Mouse (Mus musculus) neural tube, embryonic 12.5 days (tissue): Measurements from ENCODE around the gene S1pr4. TPM values are rescaled to one million over a fixed set of nuclear protein-coding genes. Genes with fewer than 3 reads are reported as not detected.

Source experiments
- ATAC-seq: fragments of 200-750 bp; cut with Nextera tagmentation; 2 replicates; pipeline ENCODE4 v1.8.0; 2017; ENCODE audit warnings: low read depth, mild to moderate bottlenecking, moderate TSS enrichment, moderate library complexity; ENCODE audit not compliant: low FRiP score
- H3K27ac ChIP-seq: fragments of 300-500 bp; sonication (generic); 2 replicates; pipeline ENCODE4 v1.5.1; 2016
- H3K27me3 ChIP-seq: fragments of 300-500 bp; sonication (generic); replicated peaks from 2 replicates; pipeline ENCODE4 v1.6.1; 2016; ENCODE audit warnings: mild to moderate bottlenecking
- H3K36me3 ChIP-seq: fragments of 300-500 bp; sonication (generic); 2 replicates; pipeline ENCODE4 v1.6.1; 2016; ENCODE audit warnings: mild to moderate bottlenecking
- H3K4me1 ChIP-seq: fragments of 300-500 bp; sonication (generic); 2 replicates; pipeline ENCODE4 v1.6.1; 2016
- H3K4me2 ChIP-seq: fragments of 300-500 bp; sonication (generic); replicated peaks from 2 replicates; pipeline ENCODE4 v1.6.1; 2016; ENCODE audit warnings: mild to moderate bottlenecking
- H3K4me3 ChIP-seq: fragments of 300-500 bp; sonication (generic); 2 replicates; pipeline ENCODE4 v1.5.1; 2016
- H3K9ac ChIP-seq: fragments of 300-500 bp; sonication (generic); 2 replicates; pipeline ENCODE4 v1.6.1; 2016; ENCODE audit warnings: mild to moderate bottlenecking
- H3K9me3 ChIP-seq: fragments of 300-500 bp; sonication (generic); 2 replicates; pipeline ENCODE4 v1.6.1; 2016; ENCODE audit warnings: mild to moderate bottlenecking
- WGBS: fragments of 180-500 bp; shearing (Covaris S2); methylation state at CpG from one replicate; pipeline ENCODE4 v1.1.7; 2016; 5-methylcytosine and 5-hydroxymethylcytosine counted together
- polyA plus RNA-seq: library from polyadenylated mRNA; unstranded; fragments of >200 nt; fragmentation: Nextera tagmentation; extraction: Ambion mirVana; gene quantifications from 2 replicates; pipeline ENCODE4 v1.2.1, GENCODE M21; 2016

The S1pr4 gene
- polyA plus RNA-seq, 1 experiment from 2014 or later, result 0.51 TPM

DNA sequence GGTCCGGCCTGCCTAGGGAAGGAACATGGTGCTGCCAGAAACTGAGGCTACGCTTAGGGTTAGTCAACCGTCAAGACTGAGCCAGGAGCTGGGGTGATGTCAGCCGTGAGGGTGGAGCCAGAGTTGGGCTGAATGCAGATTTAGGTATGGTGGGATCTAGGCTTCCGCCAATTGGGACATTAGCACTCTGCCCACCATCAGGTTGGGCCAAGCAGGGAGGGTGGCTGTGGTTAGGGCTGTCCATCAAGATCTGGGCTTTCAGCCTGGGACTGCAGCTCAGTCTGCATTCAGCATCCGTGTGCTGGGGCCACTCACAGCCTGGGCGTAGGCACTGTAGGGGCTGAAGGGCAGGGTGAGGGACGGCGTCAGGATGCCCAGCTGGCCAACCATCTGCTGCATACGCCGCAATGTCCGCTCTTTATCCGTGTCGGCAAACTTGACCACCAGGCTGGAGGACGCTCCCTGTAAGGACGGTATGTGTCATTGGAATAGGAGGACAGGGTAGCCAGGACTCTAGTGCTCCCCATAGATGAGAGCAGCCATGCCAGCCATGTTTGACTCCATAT lies 32.2 kb downstream of the S1pr4 start:
- no peaks in the 10 kb centered on the region for H3K9me3 ChIP-seq
- ATAC-seq, result no peak
- H3K4me2 ChIP-seq, result no peak overlapping the region
- H3K36me3 ChIP-seq, result peaks cover 17% of the 10 kb centered on the region; the same call in 1 of the 2 replicates
- no peak overlapping the region for H3K27ac ChIP-seq
- peaks cover 28% of the 10 kb centered on the region for H3K4me1 ChIP-seq
- no peak overlapping the region for H3K9ac ChIP-seq
- H3K4me3 ChIP-seq, result no peak overlapping the region
- 89% methylated on average over 16 of the region's 16 CpGs for WGBS
- H3K27me3 ChIP-seq, result peaks cover 63% of the 10 kb centered on the region

GRCm38 (mm10) chr10:81466881-81467280 lies 33.1 kb downstream of the S1pr4 start:
- Histone ChIP-seq H3K27ac (no peak overlapping the region), H3K4me2 (no peak overlapping the region), H3K4me3 (no peak overlapping the region), H3K9ac (no peak overlapping the region), H3K4me1 (peaks cover 20% of the 10 kb centered on the region), H3K9me3 (no peaks in the 10 kb centered on the region), H3K36me3 (peaks cover 17% of the 10 kb centered on the region; the same call in 1 of the 2 replicates), H3K27me3 (peaks cover 69% of the 10 kb centered on the region)
- no peak for ATAC-seq
- 62% methylated on average over 14 of the region's 14 CpGs for WGBS

- WGBS, result 95% methylated on average over 2 of the region's 2 CpGs
- no peak for ATAC-seq
- Histone ChIP-seq H3K27me3 (peaks cover 74% of the 10 kb centered on the region), H3K4me1 (peaks cover 19% of the 10 kb centered on the region), H3K9me3 (no peaks in the 10 kb centered on the region), H3K9ac (no peak overlapping the region), H3K4me2 (no peak overlapping the region), H3K27ac (no peak overlapping the region), H3K4me3 (no peak overlapping the region), H3K36me3 (peaks cover 17% of the 10 kb centered on the region; the same call in 1 of the 2 replicates)
Observed at GRCm38 (mm10) chr10:81466066-81466465, 33.9 kb downstream of the S1pr4 start.

GRCm38 (mm10) chr10:81465265-81465645 lies 34.7 kb downstream of the S1pr4 start:
- Histone ChIP-seq H3K4me1 (peaks cover 16% of the 10 kb centered on the region), H3K9me3 (no peaks in the 10 kb centered on the region), H3K4me2 (peak overlapping the region; percentile 68; the same call in 1 of the 2 replicates), H3K27me3 (peaks cover 81% of the 10 kb centered on the region), H3K27ac (no peak overlapping the region), H3K9ac (no peak overlapping the region), H3K4me3 (no peak overlapping the region), H3K36me3 (peaks cover 17% of the 10 kb centered on the region; the same call in 1 of the 2 replicates)
- WGBS, result 3% methylated on average over 5 of the region's 5 CpGs
- ATAC-seq, result no peak; the same call in 1 of the 2 replicates

- 3% methylated on average over 33 of the region's 33 CpGs for WGBS
- Histone ChIP-seq H3K4me1 (peaks cover 16% of the 10 kb centered on the region), H3K4me2 (peak overlapping the region; percentile 68), H3K27me3 (peaks cover 83% of the 10 kb centered on the region), H3K36me3 (peaks cover 17% of the 10 kb centered on the region; the same call in 1 of the 2 replicates), H3K9ac (peak overlapping the region; percentile 29), H3K4me3 (peak overlapping the region; percentile 24), H3K9me3 (no peaks in the 10 kb centered on the region), H3K27ac (no peak overlapping the region)
- peak; percentile 83 for ATAC-seq
Observed at GRCm38 (mm10) chr10:81464405-81465264, 35.3 kb downstream of the S1pr4 start.

DNA sequence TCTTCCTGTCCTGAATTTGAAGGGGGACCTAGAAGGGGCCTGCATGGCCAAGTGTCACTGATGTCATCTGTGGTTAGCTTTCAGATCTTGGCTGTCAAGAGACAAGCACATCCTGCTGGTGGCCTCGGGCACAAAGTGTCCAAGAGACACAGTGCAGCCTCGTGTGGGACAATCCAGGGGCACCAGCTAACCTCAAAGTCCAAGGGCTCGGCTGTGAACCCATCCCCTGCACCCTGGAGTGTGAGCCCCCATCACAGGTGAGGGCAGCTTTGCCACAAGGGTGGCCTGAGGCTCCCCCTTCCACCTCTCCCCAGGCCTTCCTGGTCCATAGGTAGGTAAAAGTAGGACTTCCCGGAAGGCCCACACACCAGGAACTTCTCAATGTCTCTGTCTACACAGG lies 36.4 kb downstream of the S1pr4 start:
- WGBS, result 63% methylated on average over 4 of the region's 4 CpGs
- H3K4me3 ChIP-seq, result no peak overlapping the region
- H3K9me3 ChIP-seq, result no peaks in the 10 kb centered on the region
- H3K9ac ChIP-seq, result no peak overlapping the region
- ATAC-seq, result no peak
- peak overlapping the region; percentile 68; the same call in 1 of the 2 replicates for H3K4me2 ChIP-seq
- peaks cover 11% of the 10 kb centered on the region; the same call in 1 of the 2 replicates for H3K36me3 ChIP-seq
- no peak overlapping the region for H3K27ac ChIP-seq
- peaks cover 91% of the 10 kb centered on the region for H3K27me3 ChIP-seq
- peaks cover 16% of the 10 kb centered on the region for H3K4me1 ChIP-seq

- Histone ChIP-seq H3K27ac (no peak overlapping the region), H3K36me3 (peaks cover 11% of the 10 kb centered on the region; the same call in 1 of the 2 replicates), H3K9me3 (no peaks in the 10 kb centered on the region), H3K4me1 (peaks cover 16% of the 10 kb centered on the region), H3K4me3 (no peak overlapping the region), H3K27me3 (peaks cover 94% of the 10 kb centered on the region), H3K4me2 (no peak overlapping the region), H3K9ac (no peak overlapping the region)
- no peak for ATAC-seq
- WGBS, result 72% methylated on average over 7 of the region's 7 CpGs
Observed at GRCm38 (mm10) chr10:81462917-81463316, 37.0 kb downstream of the S1pr4 start.

- Histone ChIP-seq H3K4me1 (peaks cover 16% of the 10 kb centered on the region), H3K4me2 (no peak overlapping the region), H3K27me3 (peaks cover 95% of the 10 kb centered on the region), H3K36me3 (peaks cover 7% of the 10 kb centered on the region; the same call in 1 of the 2 replicates), H3K9ac (no peak overlapping the region), H3K4me3 (no peak overlapping the region), H3K9me3 (no peaks in the 10 kb centered on the region), H3K27ac (no peak overlapping the region)
- WGBS, result 38% methylated on average over 7 of the region's 7 CpGs
- no peak for ATAC-seq
Observed at GRCm38 (mm10) chr10:81462415-81462804, 37.5 kb downstream of the S1pr4 start.

- Histone ChIP-seq H3K4me1 (peaks cover 16% of the 10 kb centered on the region), H3K9me3 (no peaks in the 10 kb centered on the region), H3K9ac (no peak overlapping the region), H3K36me3 (peaks cover 7% of the 10 kb centered on the region; the same call in 1 of the 2 replicates), H3K27me3 (peaks cover 95% of the 10 kb centered on the region), H3K4me2 (no peak overlapping the region), H3K27ac (no peak overlapping the region), H3K4me3 (no peak overlapping the region)
- 6% methylated on average over 16 of the region's 16 CpGs for WGBS
- no peak for ATAC-seq
Observed at GRCm38 (mm10) chr10:81461673-81462414, 38.1 kb downstream of the S1pr4 start.

- H3K9ac ChIP-seq, result no peak overlapping the region
- peaks cover 16% of the 10 kb centered on the region for H3K4me1 ChIP-seq
- no peaks in the 10 kb centered on the region for H3K9me3 ChIP-seq
- no peak overlapping the region for H3K27ac ChIP-seq
- peaks cover 4% of the 10 kb centered on the region; the same call in 1 of the 2 replicates for H3K36me3 ChIP-seq
- 40% methylated on average over 11 of the region's 11 CpGs for WGBS
- no peak overlapping the region for H3K4me2 ChIP-seq
- H3K27me3 ChIP-seq, result peaks cover 95% of the 10 kb centered on the region
- no peak for ATAC-seq
- no peak overlapping the region for H3K4me3 ChIP-seq
Observed at GRCm38 (mm10) chr10:81460951-81461350, 39.0 kb downstream of the S1pr4 start.

DNA sequence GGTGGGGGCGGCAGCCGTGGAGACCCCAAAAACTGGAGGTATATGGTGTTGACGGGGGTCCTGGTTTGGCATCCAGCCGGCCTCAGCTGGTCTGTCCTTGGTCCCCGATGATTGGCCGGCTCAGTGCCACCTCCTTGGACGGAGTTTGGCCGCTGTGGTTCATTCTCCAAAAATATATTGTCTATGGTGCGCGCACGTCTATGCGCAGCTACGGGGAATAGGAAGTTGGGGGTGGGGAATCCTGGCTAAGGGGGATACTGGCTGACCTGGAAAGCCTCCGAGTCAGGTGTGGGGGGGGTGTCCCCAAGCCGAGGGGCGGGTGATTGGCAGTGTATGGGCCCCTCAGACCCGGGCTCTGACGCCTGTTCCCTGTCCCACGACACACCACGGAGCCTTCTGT lies 39.5 kb downstream of the S1pr4 start:
- Histone ChIP-seq H3K4me3 (no peak overlapping the region), H3K9ac (no peak overlapping the region), H3K27ac (no peak overlapping the region), H3K27me3 (peaks cover 95% of the 10 kb centered on the region), H3K4me2 (no peak overlapping the region), H3K36me3 (no peaks in the 10 kb centered on the region), H3K4me1 (peaks cover 16% of the 10 kb centered on the region), H3K9me3 (no peaks in the 10 kb centered on the region)
- WGBS, result 32% methylated on average over 20 of the region's 20 CpGs
- no peak for ATAC-seq

DNA sequence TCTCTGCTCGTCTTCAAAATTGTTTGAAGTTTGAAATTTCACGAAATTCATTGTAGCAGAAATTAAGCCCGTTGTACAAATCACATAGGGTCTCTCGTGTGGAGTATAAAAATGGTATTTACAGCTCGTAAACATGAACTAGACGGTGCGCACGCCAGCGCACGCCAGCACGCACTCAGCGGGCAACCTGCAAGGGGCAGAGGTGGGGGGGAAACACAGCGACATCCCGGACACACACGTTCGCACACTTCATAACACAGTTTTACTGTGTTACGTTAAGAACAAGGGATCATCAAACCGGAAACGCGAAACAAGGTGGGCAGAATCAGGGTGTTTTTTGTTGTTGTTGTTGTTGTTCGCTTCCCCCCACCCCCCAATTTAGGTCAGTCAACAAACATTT lies 40.5 kb downstream of the S1pr4 start:
- no peak overlapping the region for H3K4me3 ChIP-seq
- H3K27me3 ChIP-seq, result peaks cover 95% of the 10 kb centered on the region

More for the DNA sequence above, 40.5 kb downstream of the S1pr4 start:
- H3K36me3 ChIP-seq, result no peaks in the 10 kb centered on the region
- no peak overlapping the region for H3K9ac ChIP-seq
- no peak overlapping the region for H3K27ac ChIP-seq
- H3K4me2 ChIP-seq, result no peak overlapping the region
- ATAC-seq, result no peak
- H3K9me3 ChIP-seq, result no peaks in the 10 kb centered on the region
- H3K4me1 ChIP-seq, result peaks cover 5% of the 10 kb centered on the region
- 74% methylated on average over 21 of the region's 21 CpGs for WGBS
